Comparison of ENCODE assay signal across 16 mouse cellular contexts in the genomic region with DNA sequence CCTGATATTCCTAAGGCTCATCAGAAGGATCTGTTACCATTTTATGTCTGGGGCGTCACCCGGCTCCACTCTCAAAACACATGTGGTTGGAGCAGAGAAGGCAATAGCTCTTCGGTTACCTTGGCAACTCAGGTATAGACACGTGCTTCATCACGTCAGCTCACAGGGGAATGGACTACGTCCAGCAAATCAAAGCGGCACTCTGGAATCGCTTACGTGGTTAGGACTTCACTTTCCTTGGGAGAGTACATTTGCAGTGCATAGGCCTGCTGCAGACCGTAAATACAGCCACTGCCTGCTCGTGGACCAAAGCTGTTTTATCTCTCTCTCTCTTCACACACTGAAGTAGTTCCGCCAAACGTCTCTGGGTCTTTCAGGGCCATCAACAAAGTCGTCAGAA.
DNase-seq lines count a peak whose midpoint lies in the region; ATAC-seq and TF ChIP-seq lines count a peak whose summit lies in the region.
"Had no signal": no experiment of that assay in that cellular context is flagged by ENCODE, and none has a peak within 500 bp of the region (broad histone marks: within the 10 kb centered on the region; RNA-seq: fewer than 3 reads in every experiment).

No protein-coding gene starts in this region.

- no peak overlapping the region for H3K4me2 ChIP-seq in hindbrain, postnatal 0 days (ENCODE audit: low read depth, low read length)
- H3K4me2 ChIP-seq in hindbrain, embryonic 13.5 days, result no peak overlapping the region
- H3K4me2 ChIP-seq in neural tube, embryonic 15.5 days, result no peak overlapping the region
- H3K4me2 ChIP-seq in intestine, embryonic 14.5 days (ENCODE audit: low read length), result no peak overlapping the region

- no peak overlapping the region for H3K9ac ChIP-seq in hindbrain, postnatal 0 days (replicated peaks; ENCODE audit: low read length)
- no peak overlapping the region for H3K9ac ChIP-seq in hindbrain, embryonic 13.5 days
- H3K9ac ChIP-seq in neural tube, embryonic 15.5 days (replicated peaks), result no peak overlapping the region
- no peak overlapping the region for H3K9ac ChIP-seq in intestine, embryonic 14.5 days (ENCODE audit: low read length)

- DNase-seq in hindbrain, postnatal 0 days (ENCODE audit: low spot score), result peak; percentile 47
- no peak for DNase-seq in neural tube, embryonic 10.5 days (ENCODE audit: extremely low spot score, low spot score)
- peak; percentile 59 for DNase-seq in intestine, embryonic 14.5 days (ENCODE audit: low spot score)
- no peak for DNase-seq in gastrocnemius, postnatal 10 days
- no peak for DNase-seq in spleen, adult 12 weeks (ENCODE audit: low spot score)
- DNase-seq: adrenal gland, postnatal 10 days; cerebellum, postnatal 25 days; gastrocnemius, postnatal 25 days; heart, postnatal 14 days; kidney, postnatal 36 days; retina, postnatal 1 day; thymus, postnatal 36 days had no signal

- TF ChIP-seq CTCF in hindbrain, postnatal 0 days (IDR thresholded peaks at IDR 0.05; ENCODE audit: low read depth), result no peak

- no peaks in the 10 kb centered on the region for H3K36me3 ChIP-seq in hindbrain, postnatal 0 days (ENCODE audit: insufficient read depth, low read length)
- no peaks in the 10 kb centered on the region for H3K36me3 ChIP-seq in hindbrain, embryonic 13.5 days
- no peaks in the 10 kb centered on the region for H3K36me3 ChIP-seq in neural tube, embryonic 15.5 days
- no peaks in the 10 kb centered on the region for H3K36me3 ChIP-seq in intestine, embryonic 14.5 days (ENCODE audit: control insufficient read depth, insufficient read depth, low read length)
- H3K36me3 ChIP-seq: G1E had no signal

- no peak for ATAC-seq in hindbrain, postnatal 0 days
- ATAC-seq in hindbrain, embryonic 13.5 days (ENCODE audit: low FRiP score), result no peak
- ATAC-seq in neural tube, embryonic 15.5 days (ENCODE audit: low FRiP score), result peak; percentile 38; the same call in 1 of the 2 replicates
- ATAC-seq in intestine, embryonic 14.5 days (replicated peaks; ENCODE audit: low FRiP score, low TSS enrichment, low read depth), result no peak
- ATAC-seq: forebrain, embryonic 16.5 days had no signal

- no peaks in the 10 kb centered on the region for H3K4me1 ChIP-seq in hindbrain, postnatal 0 days (ENCODE audit: insufficient read depth, low read length)
- peaks cover 16% of the 10 kb centered on the region for H3K4me1 ChIP-seq in hindbrain, embryonic 13.5 days (replicated peaks)
- H3K4me1 ChIP-seq in neural tube, embryonic 15.5 days, result peaks cover 10% of the 10 kb centered on the region
- peaks cover 9% of the 10 kb centered on the region; the same call in 1 of the 2 replicates for H3K4me1 ChIP-seq in intestine, embryonic 14.5 days (replicated peaks; ENCODE audit: control insufficient read depth, insufficient read depth, low read length)

- 59% methylated on average over 14 of the region's 14 CpGs for WGBS in hindbrain, postnatal 0 days
- WGBS in hindbrain, embryonic 13.5 days, result 63% methylated on average over 14 of the region's 14 CpGs
- 49% methylated on average over 14 of the region's 14 CpGs for WGBS in neural tube, embryonic 15.5 days
- WGBS in intestine, embryonic 14.5 days, result 30% methylated on average over 14 of the region's 14 CpGs

- no peak overlapping the region for H3K4me3 ChIP-seq in hindbrain, postnatal 0 days (ENCODE audit: low read length)
- H3K4me3 ChIP-seq in hindbrain, embryonic 13.5 days, result no peak overlapping the region
- no peak overlapping the region for H3K4me3 ChIP-seq in neural tube, embryonic 15.5 days (replicated peaks)
- no peak overlapping the region for H3K4me3 ChIP-seq in intestine, embryonic 14.5 days (ENCODE audit: low read depth, low read length)

- no peaks in the 10 kb centered on the region for H3K27me3 ChIP-seq in hindbrain, postnatal 0 days (ENCODE audit: insufficient read depth, low read length)
- peaks cover 42% of the 10 kb centered on the region for H3K27me3 ChIP-seq in hindbrain, embryonic 13.5 days
- peaks cover 5% of the 10 kb centered on the region; the same call in 1 of the 2 replicates for H3K27me3 ChIP-seq in neural tube, embryonic 15.5 days (replicated peaks)
- H3K27me3 ChIP-seq in intestine, embryonic 14.5 days (replicated peaks; ENCODE audit: control insufficient read depth, insufficient read depth, low read length), result peaks cover 3% of the 10 kb centered on the region; the same call in 1 of the 2 replicates

- no peaks in the 10 kb centered on the region for H3K9me3 ChIP-seq in hindbrain, postnatal 0 days (ENCODE audit: low read length)
- H3K9me3 ChIP-seq in hindbrain, embryonic 13.5 days, result no peaks in the 10 kb centered on the region
- no peaks in the 10 kb centered on the region for H3K9me3 ChIP-seq in neural tube, embryonic 15.5 days (replicated peaks)
- no peaks in the 10 kb centered on the region for H3K9me3 ChIP-seq in intestine, embryonic 14.5 days (ENCODE audit: control insufficient read depth, low read length)

- H3K27ac ChIP-seq in hindbrain, postnatal 0 days, result no peak overlapping the region
- no peak overlapping the region for H3K27ac ChIP-seq in hindbrain, embryonic 13.5 days
- no peak overlapping the region for H3K27ac ChIP-seq in neural tube, embryonic 15.5 days (replicated peaks)
- no peak overlapping the region for H3K27ac ChIP-seq in intestine, embryonic 14.5 days (ENCODE audit: low read depth)

Comparison
In these comparisons a context has a peak if more than half of its experiments do, and no peak if none do; other contexts are left out.
1. DNase-seq: peak in hindbrain, postnatal 0 days (single experiment) and intestine, embryonic 14.5 days (single experiment); none in neural tube, embryonic 10.5 days (single experiment), gastrocnemius, postnatal 10 days (single experiment) and spleen, adult 12 weeks (single experiment).